Mouse (Mus musculus) liver, embryonic 12.5 days (tissue): Measurements from ENCODE around the gene Pgpep1. TPM values are rescaled to one million over a fixed set of nuclear protein-coding genes. Genes with fewer than 3 reads are reported as not detected.

Experiments used
- ATAC-seq: fragments of 200-750 bp; cut with Nextera tagmentation; 2 replicates; pipeline ENCODE4 v1.8.0; 2017; ENCODE audit warnings: moderate number of reproducible peaks, mild to moderate bottlenecking, moderate library complexity
- H3K27ac ChIP-seq: fragments of 300-500 bp; sonication (generic); 2 replicates; pipeline ENCODE4 v1.5.1; 2016; ENCODE audit warnings: mild to moderate bottlenecking
- H3K27me3 ChIP-seq: fragments of 300-500 bp; sonication (generic); replicated peaks from 2 replicates; pipeline ENCODE4 v1.6.1; 2016; ENCODE audit warnings: mild to moderate bottlenecking, moderate library complexity
- H3K36me3 ChIP-seq: fragments of 300-500 bp; sonication (generic); 2 replicates; pipeline ENCODE4 v1.6.1; 2016; ENCODE audit warnings: mild to moderate bottlenecking, moderate library complexity
- H3K4me1 ChIP-seq: fragments of 300-500 bp; sonication (generic); 2 replicates; pipeline ENCODE4 v1.6.1; 2016
- H3K4me2 ChIP-seq: fragments of 300-500 bp; sonication (generic); 2 replicates; pipeline ENCODE4 v1.6.1; 2016; ENCODE audit warnings: mild to moderate bottlenecking, moderate library complexity
- H3K4me3 ChIP-seq: fragments of 300-500 bp; sonication (generic); 2 replicates; pipeline ENCODE4 v1.5.1; 2016; ENCODE audit warnings: mild to moderate bottlenecking, moderate library complexity
- H3K9ac ChIP-seq: fragments of 300-500 bp; sonication (generic); 2 replicates; pipeline ENCODE4 v1.6.1; 2016; ENCODE audit warnings: mild to moderate bottlenecking, moderate library complexity
- H3K9me3 ChIP-seq: fragments of 300-500 bp; sonication (generic); replicated peaks from 2 replicates; pipeline ENCODE4 v1.6.1; 2016; ENCODE audit warnings: mild to moderate bottlenecking, moderate library complexity
- WGBS: fragments of 180-500 bp; shearing (Covaris S2); methylation state at CpG from one replicate; pipeline ENCODE4 v1.1.7; 2016; ENCODE audit not compliant: insufficient replicate concordance; 5-methylcytosine and 5-hydroxymethylcytosine counted together
- polyA plus RNA-seq: library from polyadenylated mRNA; unstranded; fragments of >200 nt; fragmentation: Nextera tagmentation; extraction: Ambion mirVana; gene quantifications from 2 replicates; pipeline ENCODE4 v1.2.1, GENCODE M21; 2016

Pgpep1 gene
- polyA plus RNA-seq, 1 experiment from 2014 or later, result 24.2 TPM

- Histone ChIP-seq H3K27ac (no peak overlapping the region), H3K4me3 (no peak overlapping the region), H3K9ac (no peak overlapping the region), H3K36me3 (peaks cover 40% of the 10 kb centered on the region), H3K27me3 (no peaks in the 10 kb centered on the region), H3K9me3 (no peaks in the 10 kb centered on the region), H3K4me1 (peaks cover 39% of the 10 kb centered on the region), H3K4me2 (no peak overlapping the region)
- ATAC-seq, result no peak
- WGBS, result 78% methylated on average over 13 of the region's 13 CpGs
These were observed 3.9 kb downstream of the Pgpep1 start for GRCm38 (mm10) chr8:70656193-70656790.

DNA sequence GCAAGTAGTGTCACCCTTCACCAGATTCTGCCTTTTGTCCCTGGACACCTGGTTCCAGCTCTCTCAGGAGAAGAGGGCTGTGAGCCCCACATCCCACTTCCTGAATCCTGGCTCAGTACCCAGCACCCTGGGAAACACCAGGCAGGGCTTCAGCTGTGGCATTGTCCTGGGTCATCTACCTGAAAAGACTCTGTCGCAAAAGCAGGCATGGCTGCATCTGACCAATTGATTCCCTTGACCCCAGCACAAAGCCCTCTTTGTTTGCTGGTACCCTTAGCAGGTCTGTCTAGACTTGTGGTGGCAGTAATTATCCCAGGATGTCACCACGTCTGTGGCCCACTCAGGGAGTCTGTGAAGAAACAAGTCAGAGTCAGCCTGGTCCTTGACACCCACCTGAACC is 4.7 kb downstream of the Pgpep1 start:
- H3K36me3 ChIP-seq, result peaks cover 48% of the 10 kb centered on the region
- H3K27me3 ChIP-seq, result no peaks in the 10 kb centered on the region
- peaks cover 31% of the 10 kb centered on the region for H3K4me1 ChIP-seq
- ATAC-seq, result no peak
- no peak overlapping the region for H3K9ac ChIP-seq
- H3K9me3 ChIP-seq, result no peaks in the 10 kb centered on the region
- no peak overlapping the region for H3K4me2 ChIP-seq
- H3K4me3 ChIP-seq, result no peak overlapping the region
- 67% methylated on average over 2 of the region's 2 CpGs for WGBS
- 0 out of 2 replicates have a peak overlapping the region, but pooled peaks have one; percentile 5 for H3K27ac ChIP-seq

DNA sequence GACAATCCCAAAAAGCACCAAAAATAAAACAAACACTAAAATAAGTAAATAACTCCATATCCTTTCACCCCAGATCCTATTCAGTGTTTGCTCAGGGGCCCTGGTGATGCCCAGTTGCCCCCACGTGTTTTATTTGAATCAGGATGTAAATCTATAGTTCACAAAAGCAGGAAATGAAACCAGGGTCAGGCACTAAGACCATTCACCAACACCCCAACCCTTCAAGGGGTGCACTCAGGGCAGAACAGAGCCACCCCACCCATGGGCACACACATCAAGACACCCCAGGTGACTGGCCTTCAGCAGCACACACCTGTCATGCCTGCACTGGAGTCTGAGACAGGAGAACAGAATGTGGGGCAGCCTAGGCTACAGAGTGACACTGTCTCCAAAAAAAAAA is 6.1 kb downstream of the Pgpep1 start:
- WGBS, result 30% methylated on average over 1 of the region's 1 CpGs
- Histone ChIP-seq H3K4me1 (peaks cover 29% of the 10 kb centered on the region), H3K4me2 (no peak overlapping the region), H3K9ac (no peak overlapping the region), H3K36me3 (peaks cover 59% of the 10 kb centered on the region), H3K27ac (no peak overlapping the region), H3K4me3 (no peak overlapping the region), H3K27me3 (no peaks in the 10 kb centered on the region), H3K9me3 (no peaks in the 10 kb centered on the region)
- no peak for ATAC-seq

- Histone ChIP-seq H3K4me1 (peaks cover 28% of the 10 kb centered on the region), H3K27me3 (no peaks in the 10 kb centered on the region), H3K36me3 (peaks cover 62% of the 10 kb centered on the region), H3K9ac (no peak overlapping the region), H3K4me3 (no peak overlapping the region), H3K27ac (no peak overlapping the region), H3K9me3 (no peaks in the 10 kb centered on the region), H3K4me2 (no peak overlapping the region)
- 35% methylated on average over 2 of the region's 2 CpGs for WGBS
- no peak for ATAC-seq
These were observed 7.0 kb downstream of the Pgpep1 start for GRCm38 (mm10) chr8:70653226-70653625.

GRCm38 (mm10) chr8:70650351-70650750 is 9.8 kb downstream of the Pgpep1 start:
- H3K9me3 ChIP-seq, result no peaks in the 10 kb centered on the region
- H3K27ac ChIP-seq, result no peak overlapping the region
- no peak overlapping the region for H3K4me2 ChIP-seq
- H3K9ac ChIP-seq, result no peak overlapping the region
- no peak for ATAC-seq
- no peaks in the 10 kb centered on the region for H3K27me3 ChIP-seq
- H3K4me1 ChIP-seq, result peaks cover 44% of the 10 kb centered on the region
- peaks cover 42% of the 10 kb centered on the region for H3K36me3 ChIP-seq
- no peak overlapping the region for H3K4me3 ChIP-seq
- WGBS, result 87% methylated on average over 17 of the region's 17 CpGs

DNA sequence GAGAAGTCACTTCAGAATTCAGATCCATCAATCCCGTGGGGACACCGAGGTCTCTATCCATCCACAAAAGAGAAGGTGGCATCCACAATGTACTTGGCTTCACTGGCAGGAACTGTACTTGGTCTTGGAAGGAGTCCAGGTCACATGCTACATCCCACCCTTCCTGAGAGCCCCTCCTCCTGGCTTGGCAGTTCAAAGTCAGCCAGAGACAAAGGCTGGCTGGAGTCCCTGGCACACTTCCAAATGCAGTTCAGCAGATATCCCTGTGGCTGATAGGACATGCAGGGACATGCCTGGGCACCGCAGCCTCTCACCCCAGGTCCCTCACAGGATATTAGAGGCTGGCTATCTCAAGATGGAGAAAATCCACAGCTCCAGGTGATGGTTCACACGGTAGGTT is 10.9 kb downstream of the Pgpep1 start:
- 69% methylated on average over 4 of the region's 4 CpGs for WGBS
- no peak for ATAC-seq
- Histone ChIP-seq H3K27ac (peak overlapping the region; percentile 42), H3K9me3 (no peaks in the 10 kb centered on the region), H3K36me3 (peaks cover 34% of the 10 kb centered on the region), H3K4me2 (no peak overlapping the region), H3K4me3 (no peak overlapping the region), H3K9ac (no peak overlapping the region), H3K4me1 (peaks cover 41% of the 10 kb centered on the region), H3K27me3 (no peaks in the 10 kb centered on the region)

- Histone ChIP-seq H3K4me3 (no peak overlapping the region), H3K27ac (peak overlapping the region; percentile 42), H3K27me3 (no peaks in the 10 kb centered on the region), H3K4me1 (peaks cover 41% of the 10 kb centered on the region), H3K36me3 (peaks cover 34% of the 10 kb centered on the region), H3K4me2 (no peak overlapping the region), H3K9me3 (no peaks in the 10 kb centered on the region), H3K9ac (no peak overlapping the region)
- 57% methylated on average over 3 of the region's 3 CpGs for WGBS
- no peak for ATAC-seq
These were observed 11.3 kb downstream of the Pgpep1 start for GRCm38 (mm10) chr8:70648921-70649320.

- Histone ChIP-seq H3K27me3 (0 out of 2 replicates have a peak, but pooled peaks cover 3% of the 10 kb centered on the region), H3K9ac (no peak overlapping the region), H3K4me3 (no peak overlapping the region), H3K9me3 (no peaks in the 10 kb centered on the region), H3K4me1 (peaks cover 43% of the 10 kb centered on the region), H3K27ac (peak overlapping the region; percentile 2; the same call in 1 of the 2 replicates), H3K4me2 (no peak overlapping the region), H3K36me3 (peaks cover 34% of the 10 kb centered on the region)
- WGBS, result 27% methylated on average over 1 of the region's 1 CpGs
- no peak for ATAC-seq
These were observed 12.1 kb downstream of the Pgpep1 start for GRCm38 (mm10) chr8:70648164-70648442.

DNA sequence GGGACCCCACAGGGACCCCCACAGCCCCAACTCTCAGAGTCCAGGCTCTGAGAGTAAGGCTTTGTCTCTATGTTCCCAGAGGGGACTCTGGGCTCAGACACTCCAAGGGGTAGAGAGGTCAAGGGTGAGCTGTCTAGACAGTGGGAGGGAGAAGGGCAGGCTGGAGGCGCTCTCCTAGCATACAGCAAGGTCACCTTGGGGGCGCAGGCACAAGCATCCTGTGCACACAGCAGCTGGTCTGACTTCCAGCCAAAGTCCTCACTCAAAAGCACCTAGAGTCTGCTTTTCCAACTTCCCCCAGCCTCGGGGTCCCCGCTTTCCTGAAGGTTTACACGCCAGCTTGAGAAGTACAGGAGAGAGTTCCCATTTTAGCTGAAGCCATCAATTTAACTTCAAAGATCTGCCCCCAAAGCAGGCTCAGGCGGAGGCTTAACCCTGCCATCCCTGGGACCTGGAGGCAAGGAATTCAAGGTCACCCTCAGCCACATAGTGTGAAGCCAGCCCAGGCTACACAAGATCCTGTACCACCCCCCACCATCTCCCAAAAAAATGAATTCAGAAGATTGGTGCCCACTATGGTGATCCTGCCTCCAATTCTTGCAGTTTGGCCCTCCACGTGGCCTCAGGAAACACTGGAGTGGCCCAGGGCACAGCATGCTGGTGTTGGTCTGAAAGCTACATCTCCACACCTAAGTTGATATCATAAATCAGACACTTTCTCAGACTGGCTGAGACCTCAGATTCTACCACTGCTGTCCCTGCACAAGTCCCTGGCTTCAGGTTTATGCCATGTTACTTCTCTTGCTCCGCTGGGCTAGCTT is 12.6 kb downstream of the Pgpep1 start:
- Histone ChIP-seq H3K4me3 (no peak overlapping the region), H3K9me3 (no peaks in the 10 kb centered on the region), H3K36me3 (peaks cover 33% of the 10 kb centered on the region), H3K27ac (peak overlapping the region; percentile 2; the same call in 1 of the 2 replicates), H3K27me3 (0 out of 2 replicates have a peak, but pooled peaks cover 7% of the 10 kb centered on the region), H3K9ac (no peak overlapping the region), H3K4me2 (no peak overlapping the region), H3K4me1 (peaks cover 47% of the 10 kb centered on the region)
- WGBS, result 67% methylated on average over 8 of the region's 8 CpGs
- no peak for ATAC-seq

- H3K9me3 ChIP-seq, result no peaks in the 10 kb centered on the region
- H3K27me3 ChIP-seq, result 0 out of 2 replicates have a peak, but pooled peaks cover 7% of the 10 kb centered on the region
- H3K36me3 ChIP-seq, result peaks cover 25% of the 10 kb centered on the region
- no peak overlapping the region for H3K4me2 ChIP-seq
- H3K27ac ChIP-seq, result peak overlapping the region; percentile 27; the same call in 1 of the 2 replicates
- ATAC-seq, result no peak
- no peak overlapping the region for H3K4me3 ChIP-seq
- H3K4me1 ChIP-seq, result peaks cover 47% of the 10 kb centered on the region
- H3K9ac ChIP-seq, result no peak overlapping the region
These were observed 13.4 kb downstream of the Pgpep1 start for GRCm38 (mm10) chr8:70646775-70647174.

DNA sequence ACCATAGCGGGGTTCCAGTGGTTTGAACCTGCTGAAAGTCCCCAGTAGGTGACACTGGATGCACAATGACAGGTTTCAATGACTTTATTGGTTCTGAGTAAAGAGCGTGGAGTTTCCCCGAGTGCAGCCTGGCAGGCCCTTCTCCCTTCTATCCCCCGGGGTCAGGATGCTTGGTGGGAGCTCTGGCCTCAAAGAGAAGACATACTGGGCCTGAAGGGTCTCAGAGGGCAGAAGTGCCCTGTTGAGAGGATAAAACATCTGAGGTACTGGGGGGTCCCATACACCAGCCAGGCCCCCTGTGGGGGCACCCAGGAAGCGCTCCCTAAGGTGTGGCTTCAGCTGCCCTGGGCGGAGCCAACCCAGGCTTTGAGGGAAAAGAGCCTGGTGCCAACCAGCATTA is 13.8 kb downstream of the Pgpep1 start:
- peaks cover 47% of the 10 kb centered on the region for H3K4me1 ChIP-seq
- no peak overlapping the region for H3K9ac ChIP-seq
- 0 out of 2 replicates have a peak, but pooled peaks cover 7% of the 10 kb centered on the region for H3K27me3 ChIP-seq
- peak overlapping the region; percentile 27; the same call in 1 of the 2 replicates for H3K27ac ChIP-seq
- no peak overlapping the region for H3K4me3 ChIP-seq
- no peak overlapping the region for H3K4me2 ChIP-seq
- WGBS, result 83% methylated on average over 6 of the region's 6 CpGs
- no peak for ATAC-seq
- no peaks in the 10 kb centered on the region for H3K9me3 ChIP-seq
- peaks cover 23% of the 10 kb centered on the region for H3K36me3 ChIP-seq

- Histone ChIP-seq H3K9me3 (no peaks in the 10 kb centered on the region), H3K27ac (no peak overlapping the region), H3K4me3 (no peak overlapping the region), H3K9ac (no peak overlapping the region), H3K4me1 (peaks cover 47% of the 10 kb centered on the region), H3K4me2 (no peak overlapping the region), H3K27me3 (0 out of 2 replicates have a peak, but pooled peaks cover 7% of the 10 kb centered on the region), H3K36me3 (peaks cover 16% of the 10 kb centered on the region)
- WGBS, result 62% methylated on average over 17 of the region's 17 CpGs
- no peak for ATAC-seq
These were observed 14.5 kb downstream of the Pgpep1 start for GRCm38 (mm10) chr8:70645501-70646224.
